Mouse (Mus musculus): ENCODE measurements at regions not wholly inside any gene's neighbourhood (a gene's known extent, or its start where the extent isn't known, plus 50 kb on each side); places are given as distances from the start of the nearest gene placed in this dataset.

- DNase-seq (ENCODE audit: low read depth), result no peak
Observed at GRCm38 (mm10) chr4:127416906-127417305, 58.9 kb upstream of the Gjb5 start.

- no peak for DNase-seq (ENCODE audit: low read depth)
Observed at GRCm38 (mm10) chr4:127413997-127414964, 56.3 kb upstream of the Gjb5 start.

All from 416B (cell line).